Mouse (Mus musculus) embryonic facial prominence, embryonic 13.5 days (tissue): ENCODE results near the gene Ptprk. TPM values are rescaled to one million over a fixed set of nuclear protein-coding genes. Genes with fewer than 3 reads are reported as not detected.
A peak's percentile ranks its signal among the peaks of the same experiment; 100 is the strongest.

Experiments
- ATAC-seq: fragments of 200-750 bp; cut with Nextera tagmentation; 2 replicates; pipeline ENCODE4 v1.8.0; 2017; ENCODE audit warnings: low read depth; ENCODE audit not compliant: insufficient number of reproducible peaks, insufficient read depth, low FRiP score, low TSS enrichment
- H3K27ac ChIP-seq: fragments of 300-500 bp; sonication (generic); 2 replicates; pipeline ENCODE4 v1.5.1; 2015; ENCODE audit warnings: moderate library complexity, mild to moderate bottlenecking, inconsistent platforms
- H3K27me3 ChIP-seq: fragments of 300-500 bp; sonication (generic); 2 replicates; pipeline ENCODE4 v1.6.1; 2015; ENCODE audit warnings: mild to moderate bottlenecking, inconsistent platforms
- H3K36me3 ChIP-seq: fragments of 300-500 bp; sonication (generic); 2 replicates; pipeline ENCODE4 v1.6.1; 2015; ENCODE audit warnings: mild to moderate bottlenecking, inconsistent platforms
- H3K4me1 ChIP-seq: fragments of 300-500 bp; sonication (generic); 2 replicates; pipeline ENCODE4 v1.6.1; 2015; ENCODE audit warnings: inconsistent platforms
- H3K4me2 ChIP-seq: fragments of 300-500 bp; sonication (generic); 2 replicates; pipeline ENCODE4 v1.6.1; 2015; ENCODE audit warnings: moderate library complexity, mild to moderate bottlenecking, inconsistent platforms
- H3K4me3 ChIP-seq: fragments of 300-500 bp; sonication (generic); 2 replicates; pipeline ENCODE4 v1.5.1; 2015; ENCODE audit warnings: mild to moderate bottlenecking, inconsistent platforms
- H3K9ac ChIP-seq: fragments of 300-500 bp; sonication (generic); 2 replicates; pipeline ENCODE4 v1.6.1; 2015; ENCODE audit warnings: mild to moderate bottlenecking, inconsistent platforms
- H3K9me3 ChIP-seq: fragments of 300-500 bp; sonication (generic); 2 replicates; pipeline ENCODE4 v1.6.1; 2016; ENCODE audit warnings: inconsistent platforms
- WGBS: fragments of 180-500 bp; shearing (Covaris S2); methylation state at CpG from one replicate; pipeline ENCODE4 v1.1.7; 2015; ENCODE audit warnings: mixed read lengths; 5-methylcytosine and 5-hydroxymethylcytosine counted together
- polyA plus RNA-seq: library from polyadenylated mRNA; unstranded; fragments of >200 nt; fragmentation: Nextera tagmentation; extraction: Ambion mirVana; gene quantifications from 2 replicates; pipeline ENCODE4 v1.2.1, GENCODE M21; 2015

Gene Ptprk
- 32.3 and 36.8 TPM in 2 replicates for polyA plus RNA-seq

DNA sequence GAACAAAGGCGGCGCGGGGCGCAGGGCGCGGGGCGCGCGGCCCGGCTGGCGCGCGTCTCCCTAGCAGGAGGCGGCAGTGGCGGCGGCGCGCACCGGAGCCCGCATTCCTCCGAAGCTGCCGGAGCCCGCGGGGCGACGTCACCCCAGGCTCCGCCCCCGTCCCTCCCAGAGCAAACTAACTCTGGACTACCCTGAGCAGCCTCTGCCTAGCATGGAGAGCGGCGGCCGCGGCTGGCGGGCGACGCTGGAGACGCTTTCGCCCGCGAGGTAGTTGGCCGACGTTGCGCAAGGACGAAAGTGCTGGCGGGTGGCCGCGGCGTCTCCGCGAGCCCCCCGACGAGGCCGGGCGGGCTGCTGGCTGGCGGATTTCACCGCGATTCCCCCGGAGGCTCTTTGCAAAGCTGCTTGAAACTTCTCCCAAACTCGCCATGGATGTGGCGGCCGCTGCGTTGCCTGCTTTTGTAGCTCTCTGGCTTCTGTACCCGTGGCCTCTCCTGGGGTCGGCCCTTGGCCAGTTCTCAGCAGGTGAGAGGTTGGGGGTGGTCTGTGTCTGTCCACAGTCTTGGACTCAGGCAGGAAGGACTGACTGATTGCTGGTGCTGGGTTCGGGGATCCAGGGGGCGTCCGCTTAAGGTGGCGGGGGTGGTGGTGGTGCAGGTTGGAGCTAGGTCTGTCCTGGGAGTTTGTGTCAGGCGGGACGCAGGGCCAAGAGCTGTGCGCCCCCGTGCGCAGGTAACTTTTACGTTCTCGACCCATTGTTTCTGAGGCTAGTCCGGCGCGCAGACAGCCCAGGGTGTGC, at the start of gene Ptprk:
Ptprk (plus strand) TSS at position 168 of the 799 bp plus-strand sequence.
- H3K36me3 ChIP-seq = no peaks in the 10 kb centered on the region
- peak within 1 kb of the TSS; percentile 79 for H3K4me3 ChIP-seq
- WGBS = under 1% methylated on average over 77 of the region's 77 CpGs
- H3K9me3 ChIP-seq = no peaks in the 10 kb centered on the region
- peak within 1 kb of the TSS; percentile 83 for H3K4me2 ChIP-seq
- no peaks in the 10 kb centered on the region for H3K4me1 ChIP-seq
- peak; percentile 97 for ATAC-seq
- H3K27me3 ChIP-seq = no peaks in the 10 kb centered on the region
- peak within 1 kb of the TSS; percentile 93 for H3K27ac ChIP-seq
- peak within 1 kb of the TSS; percentile 89 for H3K9ac ChIP-seq

DNA sequence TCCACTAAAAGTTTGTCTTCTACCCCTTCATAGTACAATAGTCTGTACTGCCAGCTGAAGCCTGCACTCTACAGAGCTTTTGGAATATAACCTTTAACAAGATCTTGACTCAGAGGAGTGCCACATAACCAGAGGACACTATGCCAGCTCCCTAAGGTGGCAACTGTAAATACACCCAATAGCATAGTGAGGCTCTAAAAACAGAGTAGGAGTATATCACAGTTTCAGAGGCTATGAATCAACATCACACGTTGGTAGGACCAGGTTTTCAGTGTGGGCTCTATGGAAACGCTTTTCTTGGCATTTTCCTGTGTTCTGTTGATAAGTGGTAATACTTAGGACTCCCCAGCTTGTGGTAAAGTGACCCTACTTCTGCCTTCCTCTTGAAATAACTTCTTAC, 46.8 kb upstream of the Ptprk start:
- H3K4me3 ChIP-seq = no peak overlapping the region
- H3K27ac ChIP-seq = no peak overlapping the region
- no peak for ATAC-seq
- no peaks in the 10 kb centered on the region for H3K4me1 ChIP-seq
- H3K9ac ChIP-seq = no peak overlapping the region
- H3K9me3 ChIP-seq = no peaks in the 10 kb centered on the region
- no peaks in the 10 kb centered on the region for H3K36me3 ChIP-seq
- H3K4me2 ChIP-seq = no peak overlapping the region
- WGBS = 85% methylated on average over 2 of the region's 2 CpGs
- no peaks in the 10 kb centered on the region for H3K27me3 ChIP-seq

DNA sequence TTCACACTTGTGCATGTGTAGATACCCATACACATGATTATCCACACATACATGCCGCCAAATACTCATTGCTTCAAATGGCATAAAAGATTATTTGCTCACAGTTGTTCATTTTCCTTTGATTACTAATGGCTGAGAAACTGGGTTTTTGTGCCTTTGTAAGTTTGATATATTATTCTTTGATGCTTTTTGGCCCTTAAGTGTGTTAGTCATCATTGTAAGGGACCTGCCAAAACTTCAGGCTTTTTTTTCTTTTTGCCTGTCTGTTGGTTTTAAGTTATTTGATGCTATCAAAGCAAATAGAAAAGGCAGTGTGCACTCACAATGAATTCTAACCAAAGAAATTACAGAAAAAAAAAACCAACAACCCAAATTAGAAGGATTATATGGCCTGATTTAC, 38.2 kb upstream of the Ptprk start:
- ATAC-seq = no peak
- Histone ChIP-seq H3K4me2 (no peak overlapping the region), H3K36me3 (no peaks in the 10 kb centered on the region), H3K4me3 (no peak overlapping the region), H3K27ac (no peak overlapping the region), H3K27me3 (no peaks in the 10 kb centered on the region), H3K9me3 (no peaks in the 10 kb centered on the region), H3K4me1 (no peaks in the 10 kb centered on the region), H3K9ac (no peak overlapping the region)
- WGBS = 90% methylated on average over 1 of the region's 1 CpGs

DNA sequence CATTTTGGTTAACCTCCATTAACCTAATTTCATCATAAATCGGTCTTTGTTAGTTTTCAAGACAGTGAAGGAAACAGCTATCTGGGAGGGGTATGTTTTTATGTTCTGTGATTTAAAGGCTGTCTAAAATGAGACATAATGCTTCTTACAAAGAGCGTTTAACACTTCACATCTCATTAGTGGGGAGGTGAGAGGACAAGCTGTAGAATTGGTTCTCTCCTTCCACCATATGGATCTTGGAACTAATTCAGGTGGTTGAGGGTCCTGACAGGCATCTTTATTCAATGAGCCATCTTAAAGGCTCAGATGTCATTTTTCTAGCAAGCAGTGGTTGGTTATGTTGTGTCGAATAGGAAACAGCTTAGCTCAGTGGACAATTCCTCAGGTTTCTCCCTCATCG, 19.9 kb upstream of the Ptprk start:
- Histone ChIP-seq H3K9ac (no peak overlapping the region), H3K9me3 (no peaks in the 10 kb centered on the region), H3K36me3 (no peaks in the 10 kb centered on the region), H3K4me1 (no peaks in the 10 kb centered on the region), H3K4me3 (no peak overlapping the region), H3K4me2 (no peak overlapping the region), H3K27me3 (no peaks in the 10 kb centered on the region), H3K27ac (no peak overlapping the region)
- no peak for ATAC-seq
- 65% methylated on average over 4 of the region's 4 CpGs for WGBS

DNA sequence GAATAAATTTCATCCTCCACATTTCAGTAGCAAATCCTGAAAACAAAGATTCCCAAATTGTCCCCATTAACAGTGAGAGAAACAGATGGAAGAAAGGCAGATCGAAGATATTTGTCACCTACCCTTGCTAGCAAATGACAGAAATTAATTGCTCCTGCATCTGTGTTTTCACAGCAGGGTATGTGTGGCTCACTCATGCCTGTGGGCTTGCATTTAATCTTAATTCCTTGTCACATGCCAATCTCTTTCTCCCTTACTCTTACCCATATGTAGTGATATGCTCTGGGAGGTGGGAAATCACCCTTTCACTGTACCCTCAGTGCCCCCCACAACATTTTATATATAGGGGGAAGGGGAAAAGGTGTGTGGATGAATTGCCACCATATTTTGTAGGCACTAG, 15.4 kb upstream of the Ptprk start:
- 93% methylated on average over 1 of the region's 1 CpGs for WGBS

DNA sequence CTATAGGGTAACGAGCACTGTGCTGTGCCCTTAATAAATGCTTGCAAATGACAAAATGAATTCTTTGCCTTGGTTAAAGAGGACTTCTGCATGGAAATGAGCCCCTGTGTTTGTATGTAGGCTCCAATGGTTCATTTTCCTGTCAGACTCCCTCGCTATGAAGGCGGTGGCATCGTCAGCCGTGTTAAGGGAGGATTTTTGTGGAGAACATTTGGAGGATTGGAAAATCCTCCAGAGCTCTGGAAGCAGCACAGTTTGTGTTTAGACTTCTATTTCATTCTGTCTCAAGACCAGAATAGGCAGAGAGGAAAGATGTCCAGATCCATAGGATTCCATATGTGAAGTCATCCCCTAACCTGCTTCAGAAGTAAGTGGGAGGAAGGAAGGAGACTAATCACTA, 6.6 kb upstream of the Ptprk start:
- WGBS = 86% methylated on average over 5 of the region's 5 CpGs
- Histone ChIP-seq H3K9ac (no peak overlapping the region), H3K27ac (no peak overlapping the region), H3K36me3 (no peaks in the 10 kb centered on the region), H3K4me2 (no peak overlapping the region), H3K9me3 (no peaks in the 10 kb centered on the region), H3K27me3 (no peaks in the 10 kb centered on the region), H3K4me1 (no peaks in the 10 kb centered on the region), H3K4me3 (no peak overlapping the region)
- no peak for ATAC-seq

More for the DNA sequence above, 15.4 kb upstream of the Ptprk start:
- Histone ChIP-seq H3K27ac (no peak overlapping the region), H3K4me2 (no peak overlapping the region), H3K27me3 (no peaks in the 10 kb centered on the region), H3K4me3 (no peak overlapping the region), H3K36me3 (no peaks in the 10 kb centered on the region), H3K9ac (no peak overlapping the region), H3K9me3 (no peaks in the 10 kb centered on the region), H3K4me1 (no peaks in the 10 kb centered on the region)
- no peak for ATAC-seq

DNA sequence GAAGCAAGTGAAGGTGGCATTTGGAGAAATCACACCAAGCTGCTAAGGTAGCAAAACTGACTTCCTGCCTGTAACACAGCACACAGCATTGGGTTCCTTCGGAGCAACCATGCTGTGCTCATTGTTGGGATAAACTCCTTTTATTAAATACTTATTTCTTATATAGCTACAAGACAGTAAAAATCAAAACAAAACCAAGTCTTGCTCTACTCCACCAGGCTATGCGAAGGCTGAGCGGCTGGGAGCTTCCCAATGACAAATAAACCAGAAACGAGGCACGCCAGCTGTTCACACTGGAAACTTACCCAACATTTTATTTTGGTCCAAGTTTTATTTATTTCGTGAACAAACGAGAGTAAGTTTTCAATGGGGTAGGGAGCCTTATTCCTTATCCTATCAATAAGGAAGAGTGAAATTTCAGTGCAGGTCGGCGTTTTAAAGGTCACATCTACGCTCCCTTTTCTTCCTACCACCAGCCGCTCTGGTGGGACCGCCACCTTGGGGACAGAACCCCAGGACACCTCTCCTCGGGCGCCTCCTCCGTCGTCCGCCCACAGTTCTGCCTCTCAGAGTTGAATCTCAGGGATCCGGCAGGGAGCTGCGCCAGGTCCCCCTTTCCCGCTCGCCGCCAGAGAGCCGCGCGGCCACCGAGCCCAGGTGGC, 498 bp upstream of the Ptprk start:
- Histone ChIP-seq H3K9me3 (no peaks in the 10 kb centered on the region), H3K27ac (peak overlapping the region; percentile 93), H3K4me2 (peak overlapping the region; percentile 83), H3K4me1 (no peaks in the 10 kb centered on the region), H3K4me3 (peak overlapping the region; percentile 79), H3K27me3 (no peaks in the 10 kb centered on the region), H3K9ac (peak overlapping the region; percentile 89), H3K36me3 (no peaks in the 10 kb centered on the region)
- peak; percentile 70; the same call in 1 of the 2 replicates for ATAC-seq
- under 1% methylated on average over 26 of the region's 26 CpGs for WGBS

DNA sequence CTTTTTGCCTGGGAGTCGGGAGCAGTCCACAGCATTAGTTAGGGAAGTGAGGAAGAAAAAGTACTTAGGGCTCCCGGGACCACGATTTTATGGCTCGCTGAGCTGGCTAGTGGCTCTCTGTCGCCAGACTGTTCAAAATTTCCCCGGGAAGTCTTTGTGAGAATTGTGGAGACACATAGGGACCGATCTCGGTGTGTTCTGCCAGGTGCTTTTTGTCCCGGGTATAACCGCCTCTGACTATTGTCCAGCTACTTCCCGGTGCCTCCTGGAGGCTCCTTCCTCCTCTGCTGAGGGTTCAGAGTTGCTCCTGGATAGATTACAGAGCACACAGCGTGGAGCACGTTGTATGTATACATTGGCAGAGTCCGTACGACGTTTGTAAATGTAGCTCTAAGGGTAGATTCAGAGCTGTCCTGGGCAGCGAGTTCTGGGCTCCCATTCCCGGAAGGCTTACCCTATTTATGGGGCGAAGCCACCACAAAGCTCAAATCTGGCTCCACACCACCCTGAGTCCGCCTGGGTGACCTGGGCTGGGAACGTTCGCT, 943 bp downstream of the Ptprk start:
- H3K4me1 ChIP-seq = no peaks in the 10 kb centered on the region
- H3K9me3 ChIP-seq = no peaks in the 10 kb centered on the region
- H3K9ac ChIP-seq = peak overlapping the region; percentile 89
- ATAC-seq = no peak
- no peaks in the 10 kb centered on the region for H3K36me3 ChIP-seq
- peak overlapping the region; percentile 79 for H3K4me3 ChIP-seq
- H3K4me2 ChIP-seq = peak overlapping the region; percentile 83
- WGBS = under 1% methylated on average over 22 of the region's 22 CpGs
- no peaks in the 10 kb centered on the region for H3K27me3 ChIP-seq
- peak overlapping the region; percentile 93 for H3K27ac ChIP-seq

DNA sequence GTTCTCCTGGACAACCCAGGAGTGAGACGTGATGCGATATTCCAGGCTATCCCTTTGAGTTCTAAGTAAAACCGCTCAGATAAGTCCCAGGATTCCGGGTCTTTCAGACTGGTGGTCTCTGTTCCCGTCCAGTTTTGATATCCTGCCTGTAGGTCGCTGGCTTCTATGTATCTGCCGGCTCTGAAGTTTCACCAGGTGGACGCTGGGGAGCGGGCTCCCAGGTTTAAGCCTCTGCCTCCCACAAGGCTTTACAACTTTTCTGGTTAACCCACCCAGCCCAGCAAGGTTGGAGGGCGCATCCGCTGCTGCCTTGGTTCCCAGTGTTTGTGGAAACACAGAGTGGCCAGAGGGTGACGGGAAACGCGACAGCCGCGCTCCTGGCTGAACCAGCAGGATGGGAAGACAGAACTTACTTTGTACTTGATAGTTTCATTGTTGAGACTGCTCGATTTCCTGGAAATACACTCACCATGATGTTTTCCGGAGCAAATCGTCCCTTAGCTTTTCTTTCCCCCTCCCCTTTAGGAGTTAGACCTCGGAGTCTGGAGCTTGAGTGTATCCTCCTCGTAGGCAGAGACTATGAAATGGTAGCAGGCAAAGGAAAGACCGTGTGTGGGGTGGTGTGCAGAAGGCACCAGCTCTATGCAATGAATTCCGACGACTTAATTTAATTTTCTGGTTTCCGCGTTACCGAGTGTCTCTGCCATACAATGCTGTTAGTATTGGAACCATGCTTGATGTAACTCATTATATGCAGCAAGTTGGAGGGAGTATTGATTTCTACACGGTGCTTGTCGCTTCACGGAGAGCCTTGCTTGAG, 1.6 kb downstream of the Ptprk start:
- H3K27me3 ChIP-seq = no peaks in the 10 kb centered on the region
- H3K36me3 ChIP-seq = no peaks in the 10 kb centered on the region
- H3K4me3 ChIP-seq = peak overlapping the region; percentile 79
- WGBS = 1% methylated on average over 30 of the region's 30 CpGs
- peak overlapping the region; percentile 89 for H3K9ac ChIP-seq
- no peaks in the 10 kb centered on the region for H3K9me3 ChIP-seq
- 0 out of 2 replicates have a peak, but pooled peaks cover 2% of the 10 kb centered on the region for H3K4me1 ChIP-seq
- no peak for ATAC-seq
- H3K27ac ChIP-seq = peak overlapping the region; percentile 93
- peak overlapping the region; percentile 83 for H3K4me2 ChIP-seq

DNA sequence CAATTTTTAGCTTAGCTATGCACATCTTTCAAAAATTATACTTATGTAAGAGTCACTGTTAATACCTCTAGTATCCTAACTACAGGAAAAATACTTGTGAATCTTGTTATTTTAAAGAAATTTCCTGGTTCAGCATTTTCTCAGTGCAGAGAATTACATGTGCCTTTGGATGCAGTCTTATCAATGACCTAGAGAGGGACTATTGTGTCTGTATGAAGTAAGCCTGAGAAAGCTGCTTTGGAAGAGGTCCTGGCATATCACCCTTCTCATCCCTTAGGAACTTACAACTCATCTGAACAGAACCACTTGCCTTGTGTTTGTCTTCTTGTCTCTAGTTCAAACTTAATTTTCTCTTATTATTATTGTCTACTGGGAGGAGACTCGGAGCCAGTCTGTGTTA, 3.6 kb downstream of the Ptprk start:
- Histone ChIP-seq H3K9me3 (no peaks in the 10 kb centered on the region), H3K36me3 (no peaks in the 10 kb centered on the region), H3K27ac (no peak overlapping the region), H3K4me1 (0 out of 2 replicates have a peak, but pooled peaks cover 2% of the 10 kb centered on the region), H3K4me2 (no peak overlapping the region), H3K4me3 (no peak overlapping the region), H3K9ac (no peak overlapping the region), H3K27me3 (no peaks in the 10 kb centered on the region)
- 83% methylated on average over 1 of the region's 1 CpGs for WGBS
- no peak for ATAC-seq

DNA sequence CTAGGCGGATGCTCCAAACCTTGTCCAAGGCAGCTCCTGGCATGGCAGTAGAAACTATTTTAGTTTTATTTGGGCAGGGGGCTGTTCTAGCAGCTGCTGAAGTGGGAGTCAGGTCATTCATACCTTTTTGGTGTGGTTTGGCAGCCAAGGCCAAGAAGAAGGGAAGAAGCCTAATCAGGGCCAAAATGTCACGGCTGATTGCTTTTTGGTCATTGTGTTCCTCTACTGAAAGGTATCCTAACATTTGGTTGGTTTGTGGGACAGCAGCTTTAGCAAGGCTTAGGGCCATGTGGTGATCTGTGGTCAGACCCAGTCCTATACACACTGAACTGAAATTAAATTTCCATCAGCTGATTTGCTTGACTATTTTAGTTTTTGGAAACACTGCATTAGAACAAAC, 6.6 kb downstream of the Ptprk start:
- no peak overlapping the region for H3K27ac ChIP-seq
- 94% methylated on average over 2 of the region's 2 CpGs for WGBS
- H3K4me1 ChIP-seq = 0 out of 2 replicates have a peak, but pooled peaks cover 2% of the 10 kb centered on the region
- ATAC-seq = no peak
- H3K9ac ChIP-seq = no peak overlapping the region
- no peaks in the 10 kb centered on the region for H3K9me3 ChIP-seq
- no peaks in the 10 kb centered on the region for H3K36me3 ChIP-seq
- H3K4me2 ChIP-seq = no peak overlapping the region
- no peak overlapping the region for H3K4me3 ChIP-seq
- H3K27me3 ChIP-seq = no peaks in the 10 kb centered on the region
